1 mouse cellular context compared by ENCODE assay signal in genomic region chr14:54435194-54435918, GRCm38 (mm10).
TF ChIP-seq lines count a peak whose summit lies in the region.

No protein-coding gene starts in this region.

TF ChIP-seq in CH12.LX, 34 proteins besides CTCF, POLR2A, EP300 and RAD21:
- TF ChIP-seq ZNF384 (IDR thresholded peaks at IDR 0.05; ENCODE audit: low read depth, low read length) (no peak), MAX (IDR thresholded peaks at IDR 0.05; ENCODE audit: low read length) (0 out of 2 replicates have a peak, but pooled peaks have one; percentile 28), TCF12 (IDR thresholded peaks at IDR 0.05; ENCODE audit: low read depth, low read length) (peak; percentile 47; the same call in 1 of the 2 replicates), ETS1 (conservative IDR thresholded peaks at IDR 0.05; ENCODE audit: low read depth, low read length) (peak; percentile 42; the same call in 1 of the 2 replicates), ELF1 (IDR thresholded peaks at IDR 0.05; ENCODE audit: low read depth, low read length) (peak; percentile 65; the same call in 1 of the 2 replicates), IRF4 (IDR thresholded peaks at IDR 0.05; ENCODE audit: low read depth, low read length) (peak; percentile 45; the same call in 1 of the 2 replicates)
